Mouse (Mus musculus) limb, embryonic 12.5 days (tissue): Measurements from ENCODE around the gene Trmt44. TPM values are rescaled to one million over a fixed set of nuclear protein-coding genes. Genes with fewer than 3 reads are reported as not detected.
"Not testable (repeated sequence)": the region's sequence is repeated elsewhere in the genome, so short reads cannot be mapped to it uniquely, and the experiment has no call there.

ENCODE experiments used
- ATAC-seq: fragments of 200-750 bp; cut with Nextera tagmentation; 2 replicates; pipeline ENCODE4 v1.8.0; 2017; ENCODE audit warnings: low read depth, moderate TSS enrichment; ENCODE audit not compliant: insufficient number of reproducible peaks, insufficient read depth, low FRiP score, low TSS enrichment
- H3K27ac ChIP-seq: fragments of 300-500 bp; sonication (generic); 2 replicates; pipeline ENCODE4 v1.5.1; 2016; ENCODE audit warnings: mild to moderate bottlenecking, moderate library complexity
- H3K27me3 ChIP-seq: fragments of 300-500 bp; sonication (generic); 2 replicates; pipeline ENCODE4 v1.6.1; 2016; ENCODE audit warnings: mild to moderate bottlenecking, moderate library complexity
- H3K36me3 ChIP-seq: fragments of 300-500 bp; sonication (generic); 2 replicates; pipeline ENCODE4 v1.6.1; 2016; ENCODE audit warnings: mild to moderate bottlenecking, moderate library complexity
- H3K4me1 ChIP-seq: fragments of 300-500 bp; sonication (generic); replicated peaks from 2 replicates; pipeline ENCODE4 v1.6.1; 2016
- H3K4me2 ChIP-seq: fragments of 300-500 bp; sonication (generic); 2 replicates; pipeline ENCODE4 v1.6.1; 2016; ENCODE audit warnings: mild to moderate bottlenecking, moderate library complexity
- H3K4me3 ChIP-seq: fragments of 300-500 bp; sonication (generic); replicated peaks from 2 replicates; pipeline ENCODE4 v1.5.1; 2016; ENCODE audit warnings: mild to moderate bottlenecking
- H3K9ac ChIP-seq: fragments of 300-500 bp; sonication (generic); replicated peaks from 2 replicates; pipeline ENCODE4 v1.6.1; 2016; ENCODE audit warnings: mild to moderate bottlenecking, moderate library complexity
- H3K9me3 ChIP-seq: fragments of 300-500 bp; sonication (generic); 2 replicates; pipeline ENCODE4 v1.6.1; 2016; ENCODE audit warnings: mild to moderate bottlenecking, moderate library complexity
- WGBS: fragments of 180-500 bp; shearing (Covaris S2); methylation state at CpG from one replicate; pipeline ENCODE4 v1.1.7; 2016; 5-methylcytosine and 5-hydroxymethylcytosine counted together
- polyA plus RNA-seq: library from polyadenylated mRNA; unstranded; fragments of >200 nt; fragmentation: Nextera tagmentation; extraction: Ambion mirVana; gene quantifications from 2 replicates; pipeline ENCODE4 v1.2.1, GENCODE M21; 2016

The Trmt44 gene
- polyA plus RNA-seq, 1 experiment from 2014 or later: 10.0 TPM

DNA sequence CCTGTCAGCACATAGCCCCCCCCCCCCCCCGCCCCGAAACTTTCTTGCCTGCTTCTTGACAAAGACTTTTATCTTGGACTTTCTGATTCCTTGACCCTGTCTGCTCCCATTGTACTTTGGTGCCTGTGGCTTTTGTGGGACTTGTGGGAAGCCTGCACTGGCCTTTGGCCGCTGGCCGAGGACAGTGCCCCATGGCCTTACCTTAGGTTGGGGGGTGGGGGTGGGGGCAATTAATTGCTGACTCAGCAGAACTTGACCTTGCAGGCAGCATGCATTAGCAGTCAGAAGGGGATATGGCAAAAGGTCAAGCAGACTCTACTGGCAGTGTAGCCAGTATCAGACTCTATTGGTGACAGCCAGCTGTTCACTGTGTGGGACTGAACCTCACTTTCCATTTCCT is 16.6 kb upstream of the Trmt44 start:
- H3K27me3 ChIP-seq: no peaks in the 10 kb centered on the region
- no peak overlapping the region for H3K9ac ChIP-seq
- H3K4me1 ChIP-seq: no peaks in the 10 kb centered on the region
- no peak overlapping the region for H3K27ac ChIP-seq
- H3K4me3 ChIP-seq: no peak overlapping the region
- no peak for ATAC-seq
- peaks cover 69% of the 10 kb centered on the region for H3K36me3 ChIP-seq
- H3K9me3 ChIP-seq: peaks cover 4% of the 10 kb centered on the region; the same call in 1 of the 2 replicates
- WGBS: 79% methylated on average over 3 of the region's 4 CpGs
- no peak overlapping the region for H3K4me2 ChIP-seq

GRCm38 (mm10) chr5:35584259-35584658 is 9.4 kb upstream of the Trmt44 start:
- not testable (repeated sequence) for H3K9ac ChIP-seq, H3K4me1 ChIP-seq, H3K9me3 ChIP-seq, H3K27me3 ChIP-seq, H3K27ac ChIP-seq, ATAC-seq, H3K4me2 ChIP-seq, H3K36me3 ChIP-seq, H3K4me3 ChIP-seq
- 89% methylated on average over 2 of the region's 2 CpGs for WGBS

DNA sequence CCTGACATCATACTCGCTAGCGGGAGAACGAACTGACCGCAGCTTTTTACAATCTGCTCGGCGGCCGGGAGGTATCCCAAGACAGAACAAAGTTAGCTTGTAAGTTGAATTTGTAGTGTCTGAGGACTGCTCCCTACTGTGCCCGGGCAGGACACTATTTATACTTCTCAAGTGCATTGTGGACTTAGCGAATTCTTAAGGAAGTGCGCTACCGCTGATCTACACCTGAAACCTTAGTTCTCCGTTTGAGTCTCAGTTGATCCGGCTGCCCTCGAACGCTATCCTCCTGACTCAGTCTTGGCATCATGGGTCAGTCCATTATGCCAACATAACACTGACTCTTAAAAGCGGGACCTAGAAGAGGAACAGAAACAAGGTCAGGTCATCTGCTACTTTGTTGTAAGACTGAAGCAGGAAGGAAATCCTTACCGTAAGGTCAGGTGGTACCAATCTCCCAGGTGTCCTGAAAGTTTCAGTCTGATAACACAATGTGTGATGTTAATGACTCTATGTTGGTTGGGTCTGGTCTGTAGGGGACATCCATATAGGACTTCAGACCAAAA is 8.4 kb upstream of the Trmt44 start:
- peak; percentile 71 for ATAC-seq
- WGBS: 6% methylated on average over 17 of the region's 17 CpGs
- H3K36me3 ChIP-seq: peaks cover under 1% of the 10 kb centered on the region; the same call in 1 of the 2 replicates
- peaks cover 8% of the 10 kb centered on the region for H3K4me1 ChIP-seq
- peak overlapping the region; percentile 55 for H3K9ac ChIP-seq
- no peak overlapping the region for H3K27ac ChIP-seq
- peak overlapping the region; percentile 62 for H3K4me3 ChIP-seq
- H3K27me3 ChIP-seq: peaks cover 4% of the 10 kb centered on the region; the same call in 1 of the 2 replicates
- H3K4me2 ChIP-seq: peak overlapping the region; percentile 64
- H3K9me3 ChIP-seq: no peaks in the 10 kb centered on the region

DNA sequence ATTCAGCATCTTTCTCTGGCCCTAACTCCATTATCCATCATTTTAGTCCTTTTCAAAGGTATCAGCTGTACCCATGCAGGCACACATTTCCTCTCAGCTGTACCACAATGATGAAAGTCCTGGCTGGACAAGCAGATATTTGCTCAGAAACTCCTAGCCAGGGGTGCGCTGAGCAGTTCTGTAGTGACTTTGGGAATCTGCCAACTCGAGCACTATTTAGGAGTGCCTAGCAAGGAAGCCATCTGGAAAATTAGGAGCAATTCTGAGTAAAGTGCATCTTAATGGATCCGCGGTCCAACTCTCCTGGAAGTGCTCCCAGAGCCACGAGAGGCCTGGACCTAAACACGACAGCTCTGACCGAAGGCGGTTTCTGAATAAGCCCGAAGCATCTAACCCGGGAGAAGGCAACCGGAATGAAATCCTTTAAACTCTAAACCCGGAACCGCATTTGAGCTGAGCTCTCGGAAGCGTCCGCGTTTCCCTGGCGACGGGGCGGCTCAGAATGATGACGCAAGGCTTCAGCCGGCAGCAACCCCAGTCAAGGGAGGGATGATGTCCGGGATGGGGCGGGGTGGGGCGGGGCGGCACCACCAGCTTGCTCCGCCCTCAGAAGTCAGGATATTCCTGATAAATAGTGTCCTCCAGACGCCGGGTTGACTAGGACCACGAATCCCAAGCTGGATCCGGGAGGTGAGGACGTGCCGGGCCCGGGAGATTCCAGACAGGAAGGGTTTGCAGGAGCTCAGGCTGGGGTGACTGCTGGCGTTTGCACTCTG is 7.8 kb upstream of the Trmt44 start, which contains the start of gene Acox3:
Gene Acox3 (plus strand): TSS at position 596 of the 776 bp plus-strand sequence.
- no peaks in the 10 kb centered on the region for H3K36me3 ChIP-seq
- under 1% methylated on average over 35 of the region's 35 CpGs for WGBS
- no peaks in the 10 kb centered on the region for H3K9me3 ChIP-seq
- H3K9ac ChIP-seq: peak within 1 kb of the TSS; percentile 55
- ATAC-seq: peak; percentile 86
- no peak within 1 kb of the TSS for H3K27ac ChIP-seq
- H3K4me2 ChIP-seq: peak within 1 kb of the TSS; percentile 64
- H3K4me1 ChIP-seq: peaks cover 8% of the 10 kb centered on the region
- H3K27me3 ChIP-seq: peaks cover 7% of the 10 kb centered on the region; the same call in 1 of the 2 replicates
- peak within 1 kb of the TSS; percentile 62 for H3K4me3 ChIP-seq

DNA sequence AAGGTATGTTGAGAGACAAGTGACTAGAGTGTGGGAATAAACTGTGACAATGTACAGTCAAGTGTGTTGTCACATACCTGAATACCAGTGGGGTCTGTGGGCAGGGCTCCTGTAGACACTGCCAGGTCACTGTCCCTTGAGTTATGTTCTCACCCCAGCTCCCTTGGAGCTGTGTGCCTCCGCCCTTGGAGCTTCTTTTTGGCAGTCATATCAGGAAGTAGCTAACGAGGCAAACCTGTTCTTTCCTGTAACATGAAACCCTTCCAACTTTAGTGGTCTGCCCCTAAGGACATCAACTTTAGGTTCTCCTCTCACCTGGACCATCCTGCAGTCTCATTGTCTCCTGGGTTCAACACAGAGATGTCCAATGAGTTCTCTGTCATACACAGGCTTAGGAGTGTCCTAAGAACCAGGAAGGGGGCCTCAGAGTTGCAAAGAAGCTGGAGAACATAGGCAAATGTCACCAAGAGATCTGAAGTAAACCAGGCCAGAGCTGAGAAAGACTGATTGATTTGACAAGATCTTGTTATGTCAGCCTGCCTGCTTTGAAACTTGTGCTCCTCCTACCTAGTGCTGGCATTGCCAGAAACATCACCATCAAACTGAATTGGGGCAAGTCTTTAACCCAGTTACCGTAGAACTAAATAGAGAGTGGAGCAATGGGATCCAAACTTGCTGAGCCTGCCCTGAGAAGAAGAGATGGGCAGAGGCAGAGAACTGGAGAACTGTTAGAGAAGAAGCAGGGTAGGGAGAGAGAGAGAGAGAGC is 5.5 kb upstream of the Trmt44 start:
- Histone ChIP-seq H3K4me2 (no peak overlapping the region), H3K9ac (no peak overlapping the region), H3K4me3 (no peak overlapping the region), H3K4me1 (peaks cover 8% of the 10 kb centered on the region), H3K9me3 (no peaks in the 10 kb centered on the region), H3K27ac (no peak overlapping the region), H3K27me3 (peaks cover 7% of the 10 kb centered on the region; the same call in 1 of the 2 replicates), H3K36me3 (no peaks in the 10 kb centered on the region)
- ATAC-seq: no peak
- WGBS: 40% methylated on average over 3 of the region's 3 CpGs

- Histone ChIP-seq H3K27me3 (peaks cover 7% of the 10 kb centered on the region; the same call in 1 of the 2 replicates), H3K9me3 (no peaks in the 10 kb centered on the region), H3K36me3 (no peaks in the 10 kb centered on the region), H3K4me2 (no peak overlapping the region), H3K4me3 (no peak overlapping the region), H3K27ac (no peak overlapping the region), H3K4me1 (peaks cover 10% of the 10 kb centered on the region), H3K9ac (no peak overlapping the region)
- 57% methylated on average over 5 of the region's 5 CpGs for WGBS
- ATAC-seq: no peak
These were observed 4.5 kb upstream of the Trmt44 start for GRCm38 (mm10) chr5:35579247-35579893.

DNA sequence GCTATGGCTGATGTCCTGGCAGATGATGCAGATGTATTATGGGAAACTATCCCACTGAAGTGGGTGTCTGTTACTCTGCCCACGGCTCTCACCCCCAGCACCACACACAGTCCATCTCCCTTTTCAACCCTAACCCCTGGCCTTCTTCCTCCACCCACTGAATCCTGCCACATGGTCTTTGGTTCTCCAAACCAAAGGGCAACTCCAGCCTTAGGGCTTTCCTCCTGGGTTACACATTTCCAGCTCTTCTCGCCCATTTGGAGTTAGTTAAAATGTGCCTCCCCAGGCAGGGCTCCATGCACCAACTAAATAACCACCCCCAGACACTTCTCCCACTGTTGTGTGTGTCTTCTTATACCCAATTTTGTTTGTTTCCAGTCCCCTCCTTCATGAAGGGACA is 3.5 kb upstream of the Trmt44 start:
- ATAC-seq: no peak
- WGBS: 70% methylated on average over 2 of the region's 2 CpGs
- Histone ChIP-seq H3K27ac (no peak overlapping the region), H3K4me2 (no peak overlapping the region), H3K36me3 (peaks cover 6% of the 10 kb centered on the region; the same call in 1 of the 2 replicates), H3K4me3 (no peak overlapping the region), H3K27me3 (peaks cover 7% of the 10 kb centered on the region; the same call in 1 of the 2 replicates), H3K4me1 (peaks cover 14% of the 10 kb centered on the region), H3K9me3 (no peaks in the 10 kb centered on the region), H3K9ac (no peak overlapping the region)

GRCm38 (mm10) chr5:35576409-35577020 is 1.6 kb upstream of the Trmt44 start:
- no peak for ATAC-seq
- Histone ChIP-seq H3K4me1 (peaks cover 9% of the 10 kb centered on the region), H3K9me3 (no peaks in the 10 kb centered on the region), H3K27me3 (peaks cover 7% of the 10 kb centered on the region; the same call in 1 of the 2 replicates), H3K9ac (no peak overlapping the region), H3K36me3 (peaks cover 23% of the 10 kb centered on the region), H3K27ac (no peak overlapping the region), H3K4me2 (no peak overlapping the region), H3K4me3 (no peak overlapping the region)
- WGBS: 89% methylated on average over 10 of the region's 10 CpGs

- Histone ChIP-seq H3K9ac (no peak overlapping the region), H3K36me3 (peaks cover 72% of the 10 kb centered on the region), H3K27me3 (no peaks in the 10 kb centered on the region), H3K4me1 (peaks cover 9% of the 10 kb centered on the region), H3K27ac (no peak overlapping the region), H3K4me3 (no peak overlapping the region), H3K4me2 (no peak overlapping the region), H3K9me3 (no peaks in the 10 kb centered on the region)
- WGBS: 87% methylated on average over 6 of the region's 6 CpGs
- ATAC-seq: no peak
These were observed 3.3 kb downstream of the Trmt44 start for GRCm38 (mm10) chr5:35571546-35571945.

DNA sequence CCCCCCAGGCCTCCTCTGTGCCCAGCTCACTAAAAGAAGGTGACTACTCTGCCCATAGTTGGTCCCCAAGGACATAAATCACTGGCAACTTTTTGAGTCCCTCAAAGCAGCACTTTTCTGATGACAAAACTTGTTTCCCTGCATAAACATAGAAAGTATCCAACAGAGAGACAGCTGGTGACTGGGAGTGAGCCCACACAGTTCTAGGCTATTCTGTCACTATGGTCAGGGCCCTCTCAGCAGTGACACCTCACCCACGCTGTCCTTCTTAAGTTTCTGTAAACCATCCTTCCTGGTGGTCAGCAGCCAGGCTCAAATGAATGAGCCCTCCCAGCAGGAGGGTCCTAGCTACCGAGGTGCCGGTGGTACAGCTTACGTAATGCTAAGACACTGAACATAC is 8.2 kb downstream of the Trmt44 start:
- no peak overlapping the region for H3K4me2 ChIP-seq
- 79% methylated on average over 4 of the region's 4 CpGs for WGBS
- H3K36me3 ChIP-seq: peaks cover 100% of the 10 kb centered on the region
- no peaks in the 10 kb centered on the region for H3K4me1 ChIP-seq
- no peak overlapping the region for H3K4me3 ChIP-seq
- no peaks in the 10 kb centered on the region for H3K9me3 ChIP-seq
- no peaks in the 10 kb centered on the region for H3K27me3 ChIP-seq
- ATAC-seq: no peak
- H3K9ac ChIP-seq: no peak overlapping the region
- no peak overlapping the region for H3K27ac ChIP-seq
